In genomic region chr10:16996820-16997466, GRCm38 (mm10) we compare ENCODE assay signal across 11 mouse cellular contexts.
DNase-seq lines count a peak whose midpoint lies in the region; ATAC-seq and TF ChIP-seq lines count a peak whose summit lies in the region.
"Had no signal": no experiment of that assay in that cellular context is flagged by ENCODE, and none has a peak within 500 bp of the region (broad histone marks: within the 10 kb centered on the region; RNA-seq: fewer than 3 reads in every experiment).

No protein-coding gene starts in this region.

- no peak for TF ChIP-seq POLR2A in kidney, adult 2 months (IDR thresholded peaks at IDR 0.05; ENCODE audit: low read depth, low read length)

- peaks cover 6% of the 10 kb centered on the region; the same call in 1 of the 2 replicates for H3K4me1 ChIP-seq in kidney, adult 2 months (ENCODE audit: control insufficient read depth, insufficient read depth, low read length)
- H3K4me1 ChIP-seq: midbrain, embryonic 15.5 days had no signal

- WGBS in kidney, adult 2 months = 81% methylated on average over 6 of the region's 6 CpGs
- 2% methylated on average over 5 of the region's 6 CpGs for WGBS in macrophage (ENCODE audit: missing documents)

- TF ChIP-seq CTCF in kidney, adult 2 months (conservative IDR thresholded peaks at IDR 0.05; ENCODE audit: insufficient read depth, insufficient read length, low read depth, low read length) = no peak

- peak; percentile 33 for DNase-seq in kidney, adult 2 months
- DNase-seq in kidney, postnatal 10 days = no peak
- DNase-seq in B cell, adult 2 months = peak; percentile 35 to 52
- no peak for DNase-seq in cerebellum, adult 9-10 months
- DNase-seq in adrenal gland, postnatal 36 days = no peak
- DNase-seq in c-Kit-positive CD71-positive TER-119-positive erythroid progenitor cells, embryonic 14.5 days (ENCODE audit: low spot score) = no peak

- no peaks in the 10 kb centered on the region for H3K79me2 ChIP-seq in macrophage (ENCODE audit: inconsistent target)

- peak; percentile 99 for ATAC-seq in granulocyte monocyte progenitor cell, adult 5-6 weeks (replicated peaks; ENCODE audit: poor library complexity, severe bottlenecking)
- ATAC-seq: forebrain, embryonic 14.5 days; midbrain, embryonic 15.5 days had no signal

- H3K27me3 ChIP-seq in kidney, adult 2 months (replicated peaks; ENCODE audit: control insufficient read depth, insufficient read depth, low read length) = no peaks in the 10 kb centered on the region
- H3K27me3 ChIP-seq: heart, embryonic 12.5 days; midbrain, embryonic 15.5 days had no signal

- no peak overlapping the region for H3K27ac ChIP-seq in kidney, adult 2 months (ENCODE audit: insufficient read depth, low read depth, low read length)
- H3K27ac ChIP-seq in macrophage = peak overlapping the region; percentile 77
- H3K27ac ChIP-seq: midbrain, embryonic 15.5 days had no signal

- H3K36me3 ChIP-seq in kidney, adult 2 months (ENCODE audit: control insufficient read depth, insufficient read depth, low read length) = no peaks in the 10 kb centered on the region
- H3K36me3 ChIP-seq in macrophage (ENCODE audit: inconsistent target) = no peaks in the 10 kb centered on the region
- H3K36me3 ChIP-seq: heart, embryonic 12.5 days; midbrain, embryonic 15.5 days had no signal

- H3K4me3 ChIP-seq in kidney, adult 2 months (ENCODE audit: insufficient read depth, low read depth, low read length) = no peak overlapping the region
- H3K4me3 ChIP-seq in macrophage (ENCODE audit: inconsistent target) = no peak overlapping the region
- H3K4me3 ChIP-seq: heart, embryonic 12.5 days; midbrain, embryonic 15.5 days had no signal

Comparison
In these comparisons a context has a peak if more than half of its experiments do, and no peak if none do; other contexts are left out.
1. DNase-seq: peak in kidney, adult 2 months (single experiment) and B cell, adult 2 months (2 of 2); none in kidney, postnatal 10 days (single experiment), cerebellum, adult 9-10 months (single experiment), adrenal gland, postnatal 36 days (0 of 2) and c-Kit-positive CD71-positive TER-119-positive erythroid progenitor cells, embryonic 14.5 days (single experiment).